Mouse (Mus musculus): ENCODE data around the gene Sec22c. TPM values are rescaled to one million over a fixed set of nuclear protein-coding genes. Genes with fewer than 3 reads are reported as not detected.

The Sec22c gene
- 4.2 and 6.5 TPM in 2 replicates for total RNA-seq (2015; ENCODE audit: low replicate concordance)
- total RNA-seq (2017; ENCODE audit: low replicate concordance): 3.2 and 6.6 TPM in 2 replicates

GRCm38 (mm10) chr9:121704646-121705625 lies at the start of gene Sec22c:
Sec22c (minus strand) TSS chr9:121705490.
- peak; percentile 84 for ATAC-seq (replicated peaks; ENCODE audit: low FRiP score, poor library complexity, severe bottlenecking)

GRCm38 (mm10) chr9:121754624-121755023 lies 49.3 kb upstream of the Sec22c start:
- ATAC-seq (replicated peaks; ENCODE audit: low FRiP score, poor library complexity, severe bottlenecking): no peak

GRCm38 (mm10) chr9:121752774-121753173 lies 47.5 kb upstream of the Sec22c start:
- ATAC-seq (replicated peaks; ENCODE audit: low FRiP score, poor library complexity, severe bottlenecking): no peak

GRCm38 (mm10) chr9:121744051-121744450 lies 38.8 kb upstream of the Sec22c start:
- ATAC-seq (replicated peaks; ENCODE audit: low FRiP score, poor library complexity, severe bottlenecking): no peak

DNA sequence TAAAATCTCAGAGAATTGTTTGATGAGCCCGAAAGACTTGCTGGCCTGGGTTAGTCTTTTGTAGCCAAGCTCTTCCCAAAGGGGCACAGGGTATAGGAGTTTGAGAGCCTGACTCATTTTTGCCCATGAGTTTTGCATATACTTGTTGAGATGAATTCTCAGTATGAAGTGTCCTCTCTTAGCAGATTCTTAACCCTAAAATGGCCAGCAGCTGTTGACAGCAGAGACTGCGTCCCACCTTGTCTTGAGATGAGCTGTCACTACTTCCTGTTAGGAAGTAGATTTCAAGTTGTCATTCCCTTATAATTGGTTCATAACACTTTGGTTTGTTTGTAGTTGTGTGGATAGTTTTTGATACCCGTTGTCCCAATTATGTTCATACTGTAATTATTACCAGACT lies 35.9 kb upstream of the Sec22c start:
- ATAC-seq (replicated peaks; ENCODE audit: low FRiP score, poor library complexity, severe bottlenecking): no peak

DNA sequence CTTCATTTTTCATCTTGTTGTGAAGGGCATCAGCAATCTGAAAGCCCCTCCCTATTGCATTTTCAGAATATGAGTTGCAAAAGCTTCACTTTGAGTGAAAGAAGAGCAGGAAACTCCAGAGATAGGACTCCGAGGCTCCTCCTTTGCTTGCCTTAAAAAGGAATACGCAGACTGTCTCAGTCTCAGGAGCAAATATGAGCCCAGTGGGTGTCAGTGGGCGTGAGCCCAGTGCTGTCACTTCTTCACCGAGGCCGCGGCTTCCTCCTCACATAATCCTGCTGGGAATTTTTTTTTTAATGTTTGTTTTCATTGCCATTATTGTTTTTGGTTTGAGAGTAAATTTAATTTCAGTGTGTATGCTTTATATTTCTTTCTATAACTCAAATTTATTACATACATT lies 35.2 kb upstream of the Sec22c start:
- ATAC-seq (replicated peaks; ENCODE audit: low FRiP score, poor library complexity, severe bottlenecking): no peak

- ATAC-seq (replicated peaks; ENCODE audit: low FRiP score, poor library complexity, severe bottlenecking): peak; percentile 52
These were observed 14.3 kb upstream of the Sec22c start for GRCm38 (mm10) chr9:121719347-121720331.

DNA sequence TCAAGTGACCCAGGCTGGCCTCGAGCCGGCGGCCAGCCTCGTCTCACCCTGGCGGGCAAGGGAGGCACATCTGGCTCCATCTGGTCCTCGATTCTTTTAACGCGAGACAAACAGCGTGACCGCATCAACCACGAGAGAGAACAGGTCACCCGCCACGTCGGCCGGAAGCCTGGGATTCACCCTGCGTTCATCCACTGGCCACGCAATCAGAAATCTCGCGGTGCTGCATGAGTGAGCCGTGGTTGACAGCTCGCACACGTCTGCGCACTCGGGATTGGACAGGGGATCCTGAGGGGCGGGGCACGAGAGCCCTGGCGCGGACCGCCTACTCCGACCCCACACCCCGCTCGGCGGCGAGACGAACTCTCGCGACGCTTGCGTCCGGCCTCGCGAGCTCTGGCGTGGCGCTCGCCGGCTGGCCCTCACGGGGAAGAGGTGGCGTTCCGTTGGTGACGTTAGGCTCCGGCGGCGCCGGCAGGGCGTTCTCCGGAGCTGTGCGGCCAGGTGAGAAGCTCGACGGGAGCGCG lies 13.6 kb upstream of the Sec22c start, which contains the start of gene Nktr:
Gene Nktr, plus strand, starts transcription at position 378 of the 527 bp plus-strand sequence.
- peak; percentile 95 for ATAC-seq (replicated peaks; ENCODE audit: low FRiP score, poor library complexity, severe bottlenecking)

GRCm38 (mm10) chr9:121718070-121718705 lies 12.9 kb upstream of the Sec22c start:
- peak; percentile 13 for ATAC-seq (replicated peaks; ENCODE audit: low FRiP score, poor library complexity, severe bottlenecking)

DNA sequence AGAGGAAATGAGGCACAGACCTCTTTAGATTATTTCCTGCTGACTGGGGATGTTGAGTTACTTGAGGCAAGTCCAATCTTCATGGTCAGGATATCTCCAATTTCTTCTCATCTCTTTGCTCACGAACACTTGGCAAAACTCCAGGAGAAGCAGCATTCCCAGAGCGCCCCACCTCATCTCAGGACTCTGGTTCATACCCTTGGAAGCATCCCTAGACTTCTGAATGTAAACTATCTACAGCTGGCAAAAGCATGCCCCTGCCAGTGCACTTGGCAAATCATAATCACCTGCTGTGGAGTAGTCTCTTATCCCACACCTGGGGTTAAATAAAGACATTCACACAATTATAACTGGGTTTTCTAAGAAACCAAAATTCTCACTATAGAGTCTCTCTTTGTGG lies 11.8 kb upstream of the Sec22c start:
- no peak for ATAC-seq (replicated peaks; ENCODE audit: low FRiP score, poor library complexity, severe bottlenecking)

GRCm38 (mm10) chr9:121710584-121710975 lies 5.3 kb upstream of the Sec22c start:
- peak; percentile 73 for ATAC-seq (replicated peaks; ENCODE audit: low FRiP score, poor library complexity, severe bottlenecking)

- ATAC-seq (replicated peaks; ENCODE audit: low FRiP score, poor library complexity, severe bottlenecking): peak; percentile 87
These were observed 4.8 kb upstream of the Sec22c start, which contains the start of gene Ss18l2 for GRCm38 (mm10) chr9:121709898-121710583. Ss18l2 (plus strand) TSS chr9:121710329.

DNA sequence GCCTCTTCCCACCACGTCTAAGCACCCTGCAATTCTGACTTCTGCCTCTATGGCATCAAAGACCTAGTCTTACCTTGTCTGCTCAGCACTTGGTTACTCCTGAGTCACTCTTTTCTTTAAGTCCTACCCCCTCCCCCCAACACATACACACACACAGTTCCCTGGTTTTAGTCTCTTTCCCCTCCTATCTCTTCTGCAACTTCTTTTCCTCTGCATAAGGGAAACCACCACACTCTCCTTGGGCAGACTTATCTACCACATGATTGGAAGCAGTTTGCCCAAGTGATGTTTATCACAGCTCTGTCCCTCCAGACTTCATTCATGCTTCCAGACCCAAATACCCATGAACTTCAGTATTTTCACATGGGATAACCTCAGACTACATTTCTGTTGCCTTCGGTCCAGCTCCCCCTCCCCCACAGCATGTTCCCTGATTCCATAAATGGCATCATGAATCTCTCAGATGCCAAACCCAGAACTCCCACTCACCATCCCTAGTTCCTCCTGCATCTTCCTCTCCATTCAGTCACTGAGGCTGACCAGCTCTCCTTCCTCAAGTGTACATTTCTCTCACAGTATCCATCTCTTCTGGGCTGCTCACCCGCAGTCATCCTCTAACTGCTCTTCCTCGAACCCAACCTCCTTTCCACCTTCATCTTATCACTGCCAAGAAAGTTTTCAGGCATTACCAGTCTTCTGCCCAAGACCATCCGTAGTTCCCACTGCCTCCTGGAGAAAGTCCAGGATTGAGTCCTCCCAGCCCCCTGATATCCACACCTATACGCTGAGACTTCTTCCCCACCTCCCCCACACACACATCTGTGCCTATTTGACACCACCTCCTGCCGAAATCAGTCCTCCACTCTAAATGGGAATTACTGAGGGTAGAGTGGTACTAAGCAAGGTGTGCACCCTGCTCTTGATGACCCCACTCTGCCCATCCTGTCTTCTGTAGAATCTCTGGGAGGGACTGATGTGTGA lies 3.5 kb upstream of the Sec22c start:
- no peak for ATAC-seq (replicated peaks; ENCODE audit: low FRiP score, poor library complexity, severe bottlenecking)

GRCm38 (mm10) chr9:121707801-121708200 lies 2.5 kb upstream of the Sec22c start:
- ATAC-seq (replicated peaks; ENCODE audit: low FRiP score, poor library complexity, severe bottlenecking): no peak

- no peak for ATAC-seq (replicated peaks; ENCODE audit: low FRiP score, poor library complexity, severe bottlenecking)
These were observed 862 bp upstream of the Sec22c start for GRCm38 (mm10) chr9:121706029-121706675.

GRCm38 (mm10) chr9:121704261-121704645 lies 1.0 kb downstream of the Sec22c start:
- ATAC-seq (replicated peaks; ENCODE audit: low FRiP score, poor library complexity, severe bottlenecking): no peak
